Mouse (Mus musculus) heart, embryonic 15.5 days (tissue): ENCODE data around the gene Tspoap1. TPM values are rescaled to one million over a fixed set of nuclear protein-coding genes. Genes with fewer than 3 reads are reported as not detected.
A peak's percentile ranks its signal among the peaks of the same experiment; 100 is the strongest.

ENCODE experiments used
- ATAC-seq: fragments of 200-750 bp; cut with Nextera tagmentation; replicated peaks from 2 replicates; pipeline ENCODE4 v1.8.0; 2017; ENCODE audit warnings: low read depth, moderate TSS enrichment; ENCODE audit not compliant: insufficient number of reproducible peaks, insufficient read depth, low FRiP score
- H3K27ac ChIP-seq: fragments of 300-500 bp; sonication (generic); 2 replicates; pipeline ENCODE4 v1.5.1; 2015; ENCODE audit warnings: mild to moderate bottlenecking, inconsistent platforms
- H3K27me3 ChIP-seq: fragments of 300-500 bp; sonication (generic); 2 replicates; pipeline ENCODE4 v1.6.1; 2015; ENCODE audit warnings: inconsistent platforms
- H3K36me3 ChIP-seq: fragments of 300-500 bp; sonication (generic); 2 replicates; pipeline ENCODE4 v1.6.1; 2015; ENCODE audit warnings: mild to moderate bottlenecking, inconsistent platforms
- H3K4me1 ChIP-seq: fragments of 300-500 bp; sonication (generic); replicated peaks from 2 replicates; pipeline ENCODE4 v1.6.1; 2015; ENCODE audit warnings: inconsistent platforms
- H3K4me2 ChIP-seq: fragments of 300-500 bp; sonication (generic); 2 replicates; pipeline ENCODE4 v1.6.1; 2015; ENCODE audit warnings: inconsistent platforms, mild to moderate bottlenecking, moderate library complexity
- H3K4me3 ChIP-seq: fragments of 300-500 bp; sonication (generic); 2 replicates; pipeline ENCODE4 v1.5.1; 2015; ENCODE audit warnings: mild to moderate bottlenecking, inconsistent platforms
- H3K9ac ChIP-seq: fragments of 300-500 bp; sonication (generic); 2 replicates; pipeline ENCODE4 v1.6.1; 2015; ENCODE audit warnings: mild to moderate bottlenecking, inconsistent platforms
- H3K9me3 ChIP-seq: fragments of 300-500 bp; sonication (generic); replicated peaks from 2 replicates; pipeline ENCODE4 v1.6.1; 2016; ENCODE audit warnings: inconsistent platforms
- WGBS: fragments of 180-500 bp; shearing (Covaris S2); methylation state at CpG from one replicate; pipeline ENCODE4 v1.1.7; 2015; ENCODE audit warnings: mixed read lengths; 5-methylcytosine and 5-hydroxymethylcytosine counted together
- polyA plus RNA-seq: library from polyadenylated mRNA; unstranded; fragments of >200 nt; fragmentation: Nextera tagmentation; extraction: Ambion mirVana; gene quantifications from 2 replicates; pipeline ENCODE4 v1.2.1, GENCODE M21; 2015

The Tspoap1 gene
- polyA plus RNA-seq = 0.24 and 1.9 TPM in 2 replicates

DNA sequence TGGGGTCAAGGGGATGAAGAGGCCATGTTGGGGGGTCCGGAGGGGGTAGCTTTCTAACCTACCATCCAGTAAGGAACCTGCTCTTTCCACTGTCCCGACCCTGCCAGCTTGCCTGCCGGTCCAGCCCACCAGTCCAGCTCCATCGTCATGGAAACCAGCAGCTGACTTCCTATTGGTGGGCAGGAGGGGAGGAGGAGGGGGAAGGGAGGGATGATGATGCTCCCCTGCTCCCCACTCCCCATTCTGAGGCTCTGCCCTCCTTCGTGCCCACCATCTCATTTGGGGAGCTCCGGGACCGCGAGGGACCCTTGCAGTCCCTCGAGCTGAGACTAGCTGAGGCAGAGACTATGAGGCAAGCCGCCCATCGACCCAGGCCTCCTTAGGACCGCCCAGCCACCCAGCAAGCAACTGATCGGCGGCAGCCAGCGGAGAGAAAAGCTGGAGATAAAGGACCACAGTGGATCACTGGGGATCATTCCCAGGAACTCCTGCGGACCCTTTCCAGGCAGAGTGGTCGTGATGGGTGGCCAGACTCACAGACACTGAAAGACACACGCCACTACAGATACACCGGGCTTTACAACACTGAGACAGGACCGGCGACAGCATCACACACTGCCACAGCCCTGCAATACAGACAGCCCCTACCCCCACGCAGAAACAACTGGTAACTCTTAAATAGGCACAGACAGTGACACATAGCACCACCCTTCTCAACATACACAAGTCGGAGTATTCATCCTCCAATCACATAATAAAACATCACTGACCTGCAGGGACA, at the start of gene Tspoap1:
TSS of gene Tspoap1 (plus strand) at position 241 of the 781 bp plus-strand sequence.
- no peak within 1 kb of the TSS for H3K4me2 ChIP-seq
- H3K9me3 ChIP-seq = no peaks in the 10 kb centered on the region
- no peak for ATAC-seq
- no peak within 1 kb of the TSS for H3K4me3 ChIP-seq
- H3K27me3 ChIP-seq = peaks cover 66% of the 10 kb centered on the region
- peaks cover 15% of the 10 kb centered on the region for H3K4me1 ChIP-seq
- H3K27ac ChIP-seq = no peak within 1 kb of the TSS
- no peaks in the 10 kb centered on the region for H3K36me3 ChIP-seq
- H3K9ac ChIP-seq = no peak within 1 kb of the TSS
- 7% methylated on average over 23 of the region's 23 CpGs for WGBS

DNA sequence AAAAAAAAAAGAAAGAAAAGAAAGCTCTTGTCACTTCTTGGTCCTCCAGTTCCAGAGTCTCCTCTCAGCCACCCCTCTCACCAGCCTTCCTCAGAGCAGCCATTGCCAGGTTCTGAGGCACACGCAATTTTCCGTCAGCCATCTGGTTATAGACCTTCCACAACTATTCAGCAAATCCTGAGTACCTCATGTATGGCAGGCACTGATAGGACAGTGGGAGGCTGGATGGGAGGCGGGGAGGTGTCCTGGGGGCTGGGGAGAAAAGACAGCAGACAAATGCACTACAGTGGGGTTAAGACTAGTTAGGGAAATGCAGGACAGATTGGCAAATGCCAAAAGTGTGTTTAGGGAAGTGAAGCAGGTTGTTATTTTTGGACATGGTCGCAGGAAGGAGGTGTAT, 48.2 kb upstream of the Tspoap1 start:
- H3K27me3 ChIP-seq = peaks cover 14% of the 10 kb centered on the region; the same call in 1 of the 2 replicates
- H3K4me1 ChIP-seq = peaks cover 15% of the 10 kb centered on the region
- no peaks in the 10 kb centered on the region for H3K36me3 ChIP-seq
- 60% methylated on average over 4 of the region's 4 CpGs for WGBS
- H3K27ac ChIP-seq = no peak overlapping the region
- no peaks in the 10 kb centered on the region for H3K9me3 ChIP-seq
- H3K4me2 ChIP-seq = no peak overlapping the region
- ATAC-seq = no peak
- H3K9ac ChIP-seq = no peak overlapping the region
- no peak overlapping the region for H3K4me3 ChIP-seq

DNA sequence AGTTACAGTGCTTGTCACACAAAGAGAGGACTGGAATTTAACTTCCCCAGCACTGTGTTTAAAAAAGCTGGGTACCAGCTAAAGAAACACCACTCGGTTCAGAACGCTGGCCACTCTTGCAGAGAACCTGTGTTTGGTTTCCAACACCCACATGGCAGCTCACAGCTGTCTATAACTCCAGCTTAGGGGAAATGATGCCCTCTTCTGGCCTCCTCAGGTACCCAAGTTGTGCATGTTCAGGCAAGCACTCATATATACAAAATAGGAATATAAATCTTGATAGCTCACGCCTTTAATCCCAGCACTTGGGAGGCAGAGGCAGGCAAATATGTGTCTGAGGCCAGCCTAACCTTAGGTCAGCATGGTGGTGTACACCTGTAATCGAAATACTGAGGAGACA, 44.3 kb upstream of the Tspoap1 start:
- no peaks in the 10 kb centered on the region; the same call in 1 of the 2 replicates for H3K4me1 ChIP-seq
- no peak for ATAC-seq
- no peak overlapping the region for H3K27ac ChIP-seq
- no peak overlapping the region for H3K9ac ChIP-seq
- no peak overlapping the region for H3K4me2 ChIP-seq
- no peak overlapping the region for H3K4me3 ChIP-seq
- H3K9me3 ChIP-seq = no peaks in the 10 kb centered on the region
- H3K36me3 ChIP-seq = no peaks in the 10 kb centered on the region
- WGBS = 77% methylated on average over 4 of the region's 4 CpGs
- H3K27me3 ChIP-seq = 0 out of 2 replicates have a peak, but pooled peaks cover 1% of the 10 kb centered on the region

DNA sequence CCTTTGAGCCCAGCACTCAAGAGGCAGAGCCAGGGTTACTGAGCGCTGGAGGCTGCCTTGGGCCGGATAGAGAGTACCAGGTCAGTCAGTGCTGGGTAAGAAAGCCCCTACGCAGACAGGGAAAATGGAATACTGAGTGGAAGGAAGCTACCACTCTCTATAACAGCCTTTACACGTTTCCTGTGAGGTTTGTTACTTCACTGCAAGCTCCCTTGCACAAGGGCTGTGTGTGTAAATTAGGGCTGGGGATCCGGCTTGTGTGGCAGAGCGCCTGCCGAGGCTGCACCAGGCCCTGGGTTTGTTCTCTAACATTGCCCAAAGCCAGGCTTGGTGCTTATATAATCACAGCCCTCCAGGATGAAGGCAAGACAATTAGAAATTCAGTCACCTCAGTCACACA, 40.8 kb upstream of the Tspoap1 start:
- H3K9ac ChIP-seq = no peak overlapping the region
- 74% methylated on average over 7 of the region's 7 CpGs for WGBS
- no peak overlapping the region for H3K4me2 ChIP-seq
- no peak overlapping the region for H3K4me3 ChIP-seq
- no peak for ATAC-seq
- H3K36me3 ChIP-seq = no peaks in the 10 kb centered on the region
- no peaks in the 10 kb centered on the region for H3K9me3 ChIP-seq
- no peaks in the 10 kb centered on the region for H3K27me3 ChIP-seq
- H3K4me1 ChIP-seq = no peaks in the 10 kb centered on the region
- no peak overlapping the region for H3K27ac ChIP-seq

DNA sequence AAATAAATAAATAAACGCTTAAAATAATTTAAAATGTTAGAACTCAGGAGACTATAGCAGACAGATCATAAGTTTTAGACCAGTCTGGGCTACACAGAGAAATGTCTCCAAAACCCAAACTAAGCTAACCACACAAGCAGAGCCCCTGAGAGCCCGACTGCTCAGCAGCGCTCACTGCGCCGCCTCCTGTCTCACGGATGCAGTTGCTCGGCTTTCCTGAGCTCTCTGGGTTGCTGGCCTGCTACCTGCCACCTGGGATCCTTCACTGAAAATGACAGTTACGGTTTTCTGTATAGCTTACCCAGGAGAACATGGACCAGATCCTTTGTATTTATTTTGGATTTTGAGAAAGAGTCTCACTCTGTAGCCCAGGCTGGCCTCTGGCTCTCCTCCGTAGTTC, 40.0 kb upstream of the Tspoap1 start:
- H3K9me3 ChIP-seq = no peaks in the 10 kb centered on the region
- H3K9ac ChIP-seq = no peak overlapping the region
- WGBS = 51% methylated on average over 9 of the region's 9 CpGs
- H3K4me1 ChIP-seq = peaks cover under 1% of the 10 kb centered on the region
- H3K27me3 ChIP-seq = no peaks in the 10 kb centered on the region
- no peak overlapping the region; the same call in 1 of the 2 replicates for H3K27ac ChIP-seq
- no peaks in the 10 kb centered on the region for H3K36me3 ChIP-seq
- H3K4me2 ChIP-seq = no peak overlapping the region
- H3K4me3 ChIP-seq = no peak overlapping the region
- no peak for ATAC-seq

DNA sequence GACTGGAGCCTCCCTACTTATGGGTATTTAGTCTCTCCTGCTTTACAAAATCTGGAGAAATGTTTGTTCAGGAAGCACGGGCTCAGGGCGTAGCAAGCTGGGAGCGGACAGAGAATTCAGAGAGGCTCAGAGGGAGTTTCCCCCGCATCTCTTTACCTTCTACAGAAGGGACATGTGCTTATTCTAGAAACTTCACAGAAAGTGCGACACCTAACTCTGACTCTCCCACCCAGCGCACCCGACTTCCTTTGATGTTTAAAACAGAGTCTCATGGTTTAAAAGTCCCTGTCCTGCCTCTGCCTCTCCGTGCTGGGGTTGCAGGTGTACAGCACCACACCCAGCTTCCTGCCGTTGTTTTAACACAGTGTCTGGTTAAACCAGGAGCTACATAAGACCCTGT, 39.5 kb upstream of the Tspoap1 start:
- Histone ChIP-seq H3K27ac (no peak overlapping the region; the same call in 1 of the 2 replicates), H3K4me1 (peaks cover 6% of the 10 kb centered on the region), H3K4me2 (no peak overlapping the region), H3K9me3 (no peaks in the 10 kb centered on the region), H3K36me3 (no peaks in the 10 kb centered on the region), H3K4me3 (no peak overlapping the region), H3K27me3 (no peaks in the 10 kb centered on the region), H3K9ac (no peak overlapping the region)
- WGBS = 67% methylated on average over 9 of the region's 9 CpGs
- ATAC-seq = no peak

DNA sequence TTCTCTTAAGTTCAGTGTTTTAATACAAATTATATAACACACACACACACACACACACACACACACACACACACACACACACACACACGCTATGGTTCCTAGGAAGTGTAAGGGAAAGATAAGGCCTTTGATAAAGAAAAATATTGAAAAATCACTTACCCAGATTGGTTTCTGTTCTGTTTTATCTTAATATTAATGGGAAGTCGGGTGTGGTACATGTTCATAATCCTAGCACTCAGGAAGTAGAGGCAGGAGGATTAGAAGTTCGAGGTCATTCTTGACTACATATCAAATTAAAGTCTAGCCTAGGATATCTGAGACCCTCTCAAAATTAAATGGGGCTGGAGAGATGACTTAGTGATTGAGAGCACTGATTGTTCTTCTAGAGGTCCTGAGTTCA, 38.2 kb upstream of the Tspoap1 start:
- no peaks in the 10 kb centered on the region for H3K36me3 ChIP-seq
- no peak overlapping the region for H3K4me3 ChIP-seq
- no peak for ATAC-seq
- WGBS = 64% methylated on average over 3 of the region's 3 CpGs
- H3K4me1 ChIP-seq = peaks cover 18% of the 10 kb centered on the region
- no peak overlapping the region for H3K27ac ChIP-seq
- H3K9me3 ChIP-seq = no peaks in the 10 kb centered on the region
- no peak overlapping the region for H3K9ac ChIP-seq
- no peaks in the 10 kb centered on the region for H3K27me3 ChIP-seq
- H3K4me2 ChIP-seq = no peak overlapping the region

DNA sequence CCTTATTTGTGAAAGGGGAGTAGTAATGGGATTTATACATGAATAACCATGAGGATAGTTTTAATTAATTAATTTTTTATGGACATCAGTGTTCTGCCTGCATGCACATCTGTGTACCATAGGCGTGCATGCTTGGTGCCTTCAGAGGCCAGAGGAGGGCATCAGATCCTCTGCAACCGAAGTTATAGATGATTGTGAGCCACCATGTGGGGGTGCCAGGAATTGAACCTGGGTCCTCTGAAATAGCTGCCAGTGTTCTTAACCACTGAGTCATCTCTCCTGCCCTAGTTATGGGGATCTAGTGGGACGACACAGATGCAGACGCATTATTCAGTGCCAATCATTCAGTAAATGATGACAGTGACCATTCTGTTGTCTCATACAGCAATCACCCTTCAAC, 37.5 kb upstream of the Tspoap1 start:
- no peaks in the 10 kb centered on the region for H3K36me3 ChIP-seq
- WGBS = 82% methylated on average over 4 of the region's 4 CpGs

DNA sequence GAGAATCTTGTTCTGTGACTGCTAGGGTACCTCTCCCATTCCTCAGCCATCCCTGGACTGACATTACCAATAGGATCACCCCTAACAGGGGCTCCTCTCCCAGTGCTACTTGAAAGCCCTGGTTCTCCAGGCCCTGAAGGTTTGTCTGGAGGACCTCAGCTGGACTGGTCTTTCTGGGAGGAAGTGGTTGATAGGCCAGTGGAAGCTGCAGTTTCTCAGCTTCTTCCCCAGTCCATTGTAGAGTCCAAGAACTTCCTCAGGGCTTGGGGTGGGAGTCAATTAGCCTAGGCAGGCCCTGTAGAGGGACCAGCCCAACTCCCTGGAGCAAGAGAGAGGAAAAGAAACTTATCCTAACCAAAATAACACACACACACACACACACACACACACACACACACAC, 34.8 kb upstream of the Tspoap1 start:
- Histone ChIP-seq H3K27ac (peak overlapping the region; percentile 72), H3K4me2 (peak overlapping the region; percentile 33), H3K4me3 (no peak overlapping the region), H3K9ac (no peak overlapping the region), H3K4me1 (peaks cover 18% of the 10 kb centered on the region), H3K36me3 (no peaks in the 10 kb centered on the region), H3K9me3 (no peaks in the 10 kb centered on the region), H3K27me3 (no peaks in the 10 kb centered on the region)
- no peak for ATAC-seq

More for the DNA sequence above, 37.5 kb upstream of the Tspoap1 start:
- no peak overlapping the region for H3K27ac ChIP-seq
- no peaks in the 10 kb centered on the region for H3K9me3 ChIP-seq
- no peak overlapping the region for H3K9ac ChIP-seq
- H3K4me3 ChIP-seq = no peak overlapping the region
- no peak overlapping the region for H3K4me2 ChIP-seq
- no peaks in the 10 kb centered on the region for H3K27me3 ChIP-seq
- H3K4me1 ChIP-seq = peaks cover 18% of the 10 kb centered on the region
- ATAC-seq = no peak

DNA sequence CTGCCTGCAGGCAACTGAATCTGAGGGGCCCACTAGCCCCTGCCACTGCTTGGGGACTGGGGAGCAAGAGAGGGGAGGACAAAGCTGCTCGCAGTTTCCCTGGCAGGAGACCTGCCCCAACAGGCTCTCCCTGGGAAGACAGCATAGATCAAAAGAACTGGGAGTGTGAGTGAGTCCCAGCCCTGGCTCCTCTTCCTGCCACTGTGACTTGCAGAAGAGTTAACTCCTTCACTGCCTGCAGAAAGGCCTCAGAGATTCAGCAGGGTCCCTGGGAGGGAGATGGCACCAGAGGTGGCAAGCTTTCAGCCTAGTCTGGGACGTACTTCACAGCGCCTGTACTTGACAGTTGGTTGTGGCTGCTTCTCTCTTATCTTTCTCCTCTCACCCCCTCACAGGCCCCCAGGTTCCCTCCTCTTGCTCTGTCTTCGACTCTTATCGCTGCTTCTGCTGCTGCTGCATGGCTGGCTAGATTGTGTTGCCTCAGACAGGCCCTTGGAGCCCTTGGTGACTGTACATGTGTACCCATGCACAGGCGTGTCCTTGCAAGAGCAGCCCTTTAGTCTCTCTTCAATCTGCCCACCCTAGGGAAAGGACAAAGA, 34.3 kb upstream of the Tspoap1 start:
- Histone ChIP-seq H3K4me1 (peaks cover 18% of the 10 kb centered on the region), H3K27ac (peak overlapping the region; percentile 72), H3K4me2 (peak overlapping the region; percentile 33), H3K27me3 (no peaks in the 10 kb centered on the region), H3K36me3 (no peaks in the 10 kb centered on the region), H3K4me3 (no peak overlapping the region), H3K9ac (0 out of 2 replicates have a peak overlapping the region, but pooled peaks have one; percentile 17), H3K9me3 (no peaks in the 10 kb centered on the region)
- ATAC-seq = peak; percentile 49
- whole genome bisulfite sequencing = 11% methylated on average over 6 of the region's 6 CpGs

DNA sequence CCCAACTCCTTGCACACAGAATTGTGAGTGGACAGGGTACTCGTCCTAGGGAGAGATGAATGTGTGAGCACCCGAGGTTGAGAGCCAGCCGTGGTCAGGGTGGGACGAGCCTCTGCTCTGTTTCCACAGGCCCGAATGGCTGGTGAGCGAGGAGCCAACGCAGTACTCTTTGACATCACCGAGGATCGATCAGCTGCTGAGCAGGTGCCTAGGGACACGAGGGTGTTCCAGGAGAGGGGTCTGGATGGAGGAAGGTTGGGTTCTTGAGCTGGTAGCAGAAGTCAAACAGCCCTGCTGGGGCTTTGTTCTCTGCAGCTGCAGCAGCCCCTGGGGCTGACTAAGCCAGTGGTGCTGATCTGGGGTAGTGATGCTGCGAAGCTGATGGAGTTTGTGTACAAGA, 33.3 kb upstream of the Tspoap1 start:
- ATAC-seq = no peak
- H3K36me3 ChIP-seq = no peaks in the 10 kb centered on the region
- no peak overlapping the region for H3K9ac ChIP-seq
- H3K27ac ChIP-seq = peak overlapping the region; percentile 72; the same call in 1 of the 2 replicates
- peaks cover 18% of the 10 kb centered on the region for H3K4me1 ChIP-seq
- no peak overlapping the region for H3K4me3 ChIP-seq
- no peak overlapping the region for H3K4me2 ChIP-seq
- no peaks in the 10 kb centered on the region for H3K9me3 ChIP-seq
- WGBS = 57% methylated on average over 11 of the region's 11 CpGs
- no peaks in the 10 kb centered on the region for H3K27me3 ChIP-seq

DNA sequence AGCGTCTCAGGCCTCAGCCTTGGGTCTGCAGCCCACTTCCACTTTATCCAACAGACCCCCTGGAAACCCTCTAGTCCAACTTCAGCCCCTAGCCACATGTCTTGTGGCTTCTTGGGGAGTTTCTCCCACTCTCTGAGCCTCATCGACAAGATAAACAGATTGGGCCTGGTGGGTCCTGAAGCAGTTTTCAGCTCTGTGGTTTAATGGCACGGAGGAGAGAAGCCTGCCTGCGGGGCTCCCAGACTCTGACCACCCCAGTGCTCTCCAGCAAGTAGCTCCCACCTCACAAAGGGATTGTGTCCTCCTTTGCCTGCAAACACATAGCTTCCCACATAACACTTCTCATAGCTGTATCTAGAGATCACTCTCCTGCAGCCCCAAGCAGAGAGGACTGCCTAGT, 32.9 kb upstream of the Tspoap1 start:
- no peak for ATAC-seq
- H3K4me3 ChIP-seq = no peak overlapping the region
- no peaks in the 10 kb centered on the region for H3K9me3 ChIP-seq
- H3K4me1 ChIP-seq = peaks cover 18% of the 10 kb centered on the region
- no peak overlapping the region for H3K9ac ChIP-seq
- H3K4me2 ChIP-seq = no peak overlapping the region
- 60% methylated on average over 4 of the region's 4 CpGs for WGBS
- H3K27ac ChIP-seq = no peak overlapping the region
- no peaks in the 10 kb centered on the region for H3K36me3 ChIP-seq
- H3K27me3 ChIP-seq = no peaks in the 10 kb centered on the region
